ENCODE assay signal across 14 mouse cellular contexts in genomic region chr14:28051646-28052045, GRCm38 (mm10).
"Had no signal": no experiment of that assay in that cellular context is flagged by ENCODE, and none has a peak within 500 bp of the region (broad histone marks: within the 10 kb centered on the region; RNA-seq: fewer than 3 reads in every experiment).

No protein-coding gene starts in this region.

- H3K4me3 ChIP-seq: intestine, embryonic 15.5 days; limb, embryonic 12.5 days; limb, embryonic 15.5 days; liver, embryonic 13.5 days had no signal

- H3K27me3 ChIP-seq: intestine, embryonic 15.5 days; liver, embryonic 13.5 days had no signal

- DNase-seq: left cerebral cortex, postnatal 4 days; liver, embryonic 13.5 days; lung, adult 2 months; lung, postnatal 14 days; lung, postnatal 4 days; midbrain, embryonic 14.5 days; thymus, adult 18-20 months; thymus, postnatal 14 days had no signal

- ATAC-seq: hindbrain, embryonic 16.5 days; intestine, embryonic 15.5 days had no signal

- H3K4me2 ChIP-seq: intestine, embryonic 15.5 days; limb, embryonic 12.5 days; limb, embryonic 15.5 days; liver, embryonic 13.5 days; midbrain, embryonic 11.5 days had no signal

- H3K9ac ChIP-seq: intestine, embryonic 15.5 days; limb, embryonic 12.5 days; limb, embryonic 15.5 days; liver, embryonic 13.5 days had no signal

- H3K27ac ChIP-seq: intestine, embryonic 15.5 days; kidney, postnatal 0 days; limb, embryonic 12.5 days; limb, embryonic 15.5 days; liver, embryonic 13.5 days had no signal

- H3K4me1 ChIP-seq: intestine, embryonic 15.5 days; liver, embryonic 13.5 days had no signal

- H3K9me3 ChIP-seq: intestine, embryonic 15.5 days; limb, embryonic 12.5 days; limb, embryonic 15.5 days; liver, embryonic 13.5 days had no signal

- H3K36me3 ChIP-seq: intestine, embryonic 15.5 days; limb, embryonic 12.5 days; limb, embryonic 15.5 days; liver, embryonic 13.5 days had no signal
